Mouse (Mus musculus) kidney, embryonic 15.5 days (tissue): ENCODE results near the gene Ptpn13. TPM values are rescaled to one million over a fixed set of nuclear protein-coding genes. Genes with fewer than 3 reads are reported as not detected.

ENCODE experiments used
- ATAC-seq: fragments of 200-750 bp; cut with Nextera tagmentation; replicated peaks from 2 replicates; pipeline ENCODE4 v1.8.0; 2017; ENCODE audit warnings: moderate TSS enrichment; ENCODE audit not compliant: low FRiP score
- H3K27ac ChIP-seq: fragments of 300-500 bp; sonication (generic); 2 replicates; pipeline ENCODE4 v1.5.1; 2015; ENCODE audit warnings: mild to moderate bottlenecking, inconsistent platforms
- H3K27me3 ChIP-seq: fragments of 300-500 bp; sonication (generic); 2 replicates; pipeline ENCODE4 v1.6.1; 2015; ENCODE audit warnings: inconsistent platforms
- H3K36me3 ChIP-seq: fragments of 300-500 bp; sonication (generic); 2 replicates; pipeline ENCODE4 v1.6.1; 2015; ENCODE audit warnings: inconsistent platforms
- H3K4me1 ChIP-seq: fragments of 300-500 bp; sonication (generic); 2 replicates; pipeline ENCODE4 v1.6.1; 2015; ENCODE audit warnings: inconsistent platforms
- H3K4me2 ChIP-seq: fragments of 300-500 bp; sonication (generic); 2 replicates; pipeline ENCODE4 v1.6.1; 2015; ENCODE audit warnings: moderate library complexity, mild to moderate bottlenecking, inconsistent platforms
- H3K4me3 ChIP-seq: fragments of 300-500 bp; sonication (generic); replicated peaks from 2 replicates; pipeline ENCODE4 v1.5.1; 2015; ENCODE audit warnings: mild to moderate bottlenecking, inconsistent platforms
- H3K9ac ChIP-seq: fragments of 300-500 bp; sonication (generic); 2 replicates; pipeline ENCODE4 v1.6.1; 2015; ENCODE audit warnings: mild to moderate bottlenecking, inconsistent platforms
- H3K9me3 ChIP-seq: fragments of 300-500 bp; sonication (generic); replicated peaks from 2 replicates; pipeline ENCODE4 v1.6.1; 2016; ENCODE audit warnings: inconsistent platforms
- WGBS: fragments of 180-500 bp; shearing (Covaris S2); methylation state at CpG from one replicate; pipeline ENCODE4 v1.1.7; 2015; ENCODE audit warnings: mixed read lengths; 5-methylcytosine and 5-hydroxymethylcytosine counted together
- polyA plus RNA-seq: library from polyadenylated mRNA; unstranded; fragments of >200 nt; fragmentation: Nextera tagmentation; extraction: Ambion mirVana; gene quantifications from 2 replicates; pipeline ENCODE4 v1.2.1, GENCODE M21; 2015

Gene Ptpn13
- polyA plus RNA-seq, 1 experiment from 2014 or later, result 29.8 TPM

GRCm38 (mm10) chr5:103445383-103445782 is 20.4 kb downstream of the Ptpn13 start:
- peaks cover 10% of the 10 kb centered on the region; the same call in 1 of the 2 replicates for H3K4me1 ChIP-seq
- H3K27ac ChIP-seq, result no peak overlapping the region
- 93% methylated on average over 7 of the region's 7 CpGs for WGBS
- no peak for ATAC-seq
- H3K36me3 ChIP-seq, result no peaks in the 10 kb centered on the region
- no peak overlapping the region for H3K4me3 ChIP-seq
- no peak overlapping the region for H3K9ac ChIP-seq
- H3K9me3 ChIP-seq, result no peaks in the 10 kb centered on the region
- H3K4me2 ChIP-seq, result no peak overlapping the region
- H3K27me3 ChIP-seq, result no peaks in the 10 kb centered on the region

DNA sequence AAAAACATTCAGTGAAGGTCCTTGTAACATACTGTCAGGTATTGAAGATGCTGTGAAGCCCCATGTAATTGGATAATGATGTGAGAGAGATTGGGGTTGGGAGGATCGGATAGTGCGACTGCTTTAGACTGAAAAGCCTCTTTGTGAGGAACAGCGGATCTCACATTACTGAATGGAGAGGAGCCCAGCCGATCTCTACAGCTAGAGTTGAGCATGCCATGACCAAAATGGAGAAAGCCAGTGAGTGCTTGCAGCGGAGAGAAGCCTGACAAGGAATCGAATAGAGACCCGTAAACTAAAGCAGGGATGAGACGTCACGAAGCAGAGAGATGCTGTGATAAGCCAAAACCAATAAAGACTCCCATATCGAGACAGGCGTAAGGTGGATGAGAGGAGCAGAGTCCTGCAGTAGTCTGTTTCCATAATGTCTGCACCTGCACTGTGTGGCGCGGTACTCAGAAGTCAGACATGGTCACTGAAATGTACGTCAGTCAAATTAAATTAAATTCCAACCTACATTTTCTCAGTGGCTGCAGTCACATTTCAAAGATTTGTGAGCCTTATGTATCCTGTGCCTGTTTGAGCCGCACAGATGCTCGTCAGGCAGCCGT is 22.9 kb downstream of the Ptpn13 start:
- 77% methylated on average over 17 of the region's 17 CpGs for WGBS
- no peaks in the 10 kb centered on the region for H3K9me3 ChIP-seq
- H3K4me3 ChIP-seq, result no peak overlapping the region
- no peaks in the 10 kb centered on the region for H3K27me3 ChIP-seq
- peaks cover 5% of the 10 kb centered on the region; the same call in 1 of the 2 replicates for H3K36me3 ChIP-seq
- no peak for ATAC-seq
- H3K4me1 ChIP-seq, result no peaks in the 10 kb centered on the region
- no peak overlapping the region for H3K27ac ChIP-seq
- no peak overlapping the region for H3K9ac ChIP-seq
- no peak overlapping the region for H3K4me2 ChIP-seq

DNA sequence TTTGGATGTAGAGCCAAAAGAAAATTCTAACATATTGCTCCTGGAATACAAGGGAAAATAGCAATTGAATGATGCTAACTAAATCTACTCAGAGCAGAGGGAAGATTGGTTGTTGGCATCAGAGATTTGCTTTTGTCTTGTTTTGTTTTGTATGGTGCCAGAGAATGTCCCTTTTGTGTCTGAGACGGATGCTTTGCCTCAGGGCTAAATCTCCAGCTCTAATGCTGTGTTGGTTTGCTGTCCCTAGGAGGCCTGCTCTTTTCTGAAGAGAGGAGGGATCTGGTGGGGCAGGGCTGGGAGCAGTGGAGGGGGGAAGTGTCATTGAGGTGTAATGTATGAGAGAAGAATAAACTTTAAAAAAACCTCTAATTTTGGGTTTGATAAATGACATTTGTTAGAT is 23.5 kb downstream of the Ptpn13 start:
- 50% methylated on average over 1 of the region's 1 CpGs for WGBS
- Histone ChIP-seq H3K4me1 (no peaks in the 10 kb centered on the region), H3K27me3 (no peaks in the 10 kb centered on the region), H3K9ac (no peak overlapping the region), H3K9me3 (no peaks in the 10 kb centered on the region), H3K4me3 (no peak overlapping the region), H3K36me3 (peaks cover 5% of the 10 kb centered on the region; the same call in 1 of the 2 replicates), H3K27ac (no peak overlapping the region), H3K4me2 (no peak overlapping the region)
- ATAC-seq, result no peak

DNA sequence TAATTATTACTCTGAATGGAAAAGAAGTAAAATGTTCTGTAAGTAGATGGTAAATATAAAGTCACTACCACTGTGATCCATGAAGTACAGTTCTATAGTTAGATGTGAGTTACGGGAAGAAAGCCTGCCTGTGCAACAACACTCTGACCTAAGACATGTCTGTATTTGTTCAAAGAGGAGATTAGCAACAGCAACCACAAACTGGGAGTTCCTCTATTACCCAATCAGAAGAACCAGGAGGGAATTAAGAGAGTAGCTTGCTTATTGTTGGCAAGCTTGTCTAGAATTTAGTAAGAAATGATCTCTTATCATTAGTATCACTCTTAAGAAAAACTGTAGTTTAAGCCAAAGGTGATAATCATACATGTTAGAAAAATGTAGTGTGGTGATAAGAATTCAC is 25.7 kb downstream of the Ptpn13 start:
- Histone ChIP-seq H3K9me3 (no peaks in the 10 kb centered on the region), H3K4me1 (no peaks in the 10 kb centered on the region), H3K9ac (no peak overlapping the region), H3K4me2 (no peak overlapping the region), H3K36me3 (peaks cover 5% of the 10 kb centered on the region; the same call in 1 of the 2 replicates), H3K4me3 (no peak overlapping the region), H3K27me3 (no peaks in the 10 kb centered on the region), H3K27ac (no peak overlapping the region)
- ATAC-seq, result no peak
- WGBS, result 93% methylated on average over 1 of the region's 1 CpGs

- ATAC-seq, result no peak
- Histone ChIP-seq H3K4me3 (no peak overlapping the region), H3K4me1 (peaks cover 4% of the 10 kb centered on the region), H3K27ac (no peak overlapping the region), H3K9ac (no peak overlapping the region), H3K9me3 (no peaks in the 10 kb centered on the region), H3K27me3 (no peaks in the 10 kb centered on the region), H3K36me3 (peaks cover 5% of the 10 kb centered on the region; the same call in 1 of the 2 replicates), H3K4me2 (no peak overlapping the region)
- WGBS, result 75% methylated on average over 14 of the region's 14 CpGs
Measured at GRCm38 (mm10) chr5:103453361-103454140, 28.6 kb downstream of the Ptpn13 start.

GRCm38 (mm10) chr5:103456794-103457193 is 31.8 kb downstream of the Ptpn13 start:
- no peaks in the 10 kb centered on the region for H3K36me3 ChIP-seq
- H3K27me3 ChIP-seq, result no peaks in the 10 kb centered on the region
- no peak for ATAC-seq
- H3K9me3 ChIP-seq, result no peaks in the 10 kb centered on the region
- H3K9ac ChIP-seq, result no peak overlapping the region
- H3K4me3 ChIP-seq, result no peak overlapping the region
- peaks cover 24% of the 10 kb centered on the region for H3K4me1 ChIP-seq
- no peak overlapping the region for H3K4me2 ChIP-seq
- WGBS, result 88% methylated on average over 1 of the region's 1 CpGs
- no peak overlapping the region for H3K27ac ChIP-seq

- Histone ChIP-seq H3K9ac (no peak overlapping the region), H3K27me3 (no peaks in the 10 kb centered on the region), H3K9me3 (no peaks in the 10 kb centered on the region), H3K36me3 (no peaks in the 10 kb centered on the region; the same call in 1 of the 2 replicates), H3K4me2 (no peak overlapping the region), H3K27ac (no peak overlapping the region), H3K4me3 (no peak overlapping the region), H3K4me1 (peaks cover 24% of the 10 kb centered on the region)
- no peak for ATAC-seq
- WGBS, result 48% methylated on average over 8 of the region's 8 CpGs
Measured at GRCm38 (mm10) chr5:103458411-103458810, 33.4 kb downstream of the Ptpn13 start.

DNA sequence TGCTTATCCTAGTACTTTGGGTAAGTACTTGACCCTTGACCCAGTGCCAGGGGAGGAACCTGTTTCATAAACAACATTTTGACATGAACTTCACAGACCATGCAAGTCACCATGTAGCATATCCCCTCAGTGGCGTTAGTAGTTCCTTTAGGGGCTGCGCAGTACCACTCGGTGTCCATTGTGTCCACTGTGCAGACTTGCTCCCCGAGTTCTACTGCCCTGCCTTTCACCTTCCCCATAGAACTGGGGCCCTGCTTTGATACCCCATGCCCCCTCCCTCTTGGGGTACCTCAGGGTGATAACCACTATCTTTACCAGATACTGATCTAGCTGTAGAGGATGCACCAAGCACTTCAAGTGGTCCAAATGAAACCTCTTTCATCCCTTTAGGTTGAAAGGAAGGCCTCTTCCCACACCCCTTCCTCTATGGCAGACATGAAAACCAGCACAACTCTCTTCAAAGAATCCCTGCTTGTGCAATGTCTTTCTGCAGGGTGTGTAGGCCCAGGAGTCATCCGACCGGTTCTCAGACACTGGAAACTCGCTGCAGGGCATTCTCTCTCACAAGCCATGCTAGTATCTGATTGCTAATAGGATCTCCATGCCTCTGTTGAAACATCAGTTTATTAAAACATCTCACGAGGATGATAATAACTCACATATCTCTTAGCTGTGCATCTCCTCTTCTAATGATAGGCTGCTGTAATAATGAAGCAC is 34.1 kb downstream of the Ptpn13 start:
- peak overlapping the region; percentile 27; the same call in 1 of the 2 replicates for H3K27ac ChIP-seq
- no peaks in the 10 kb centered on the region; the same call in 1 of the 2 replicates for H3K36me3 ChIP-seq
- no peaks in the 10 kb centered on the region for H3K9me3 ChIP-seq
- ATAC-seq, result 0 out of 2 replicates have a peak, but pooled peaks have one; percentile 36
- WGBS, result 76% methylated on average over 8 of the region's 8 CpGs
- no peak overlapping the region for H3K9ac ChIP-seq
- no peaks in the 10 kb centered on the region for H3K27me3 ChIP-seq
- H3K4me2 ChIP-seq, result no peak overlapping the region
- no peak overlapping the region for H3K4me3 ChIP-seq
- H3K4me1 ChIP-seq, result peaks cover 26% of the 10 kb centered on the region

- H3K4me3 ChIP-seq, result no peak overlapping the region
- H3K4me1 ChIP-seq, result peaks cover 26% of the 10 kb centered on the region
- no peaks in the 10 kb centered on the region for H3K27me3 ChIP-seq
- H3K9me3 ChIP-seq, result no peaks in the 10 kb centered on the region
- 76% methylated on average over 6 of the region's 6 CpGs for WGBS
- no peak for ATAC-seq
- no peak overlapping the region for H3K4me2 ChIP-seq
- no peak overlapping the region for H3K27ac ChIP-seq
- H3K9ac ChIP-seq, result no peak overlapping the region
- H3K36me3 ChIP-seq, result no peaks in the 10 kb centered on the region; the same call in 1 of the 2 replicates
Measured at GRCm38 (mm10) chr5:103460903-103461302, 35.9 kb downstream of the Ptpn13 start.

DNA sequence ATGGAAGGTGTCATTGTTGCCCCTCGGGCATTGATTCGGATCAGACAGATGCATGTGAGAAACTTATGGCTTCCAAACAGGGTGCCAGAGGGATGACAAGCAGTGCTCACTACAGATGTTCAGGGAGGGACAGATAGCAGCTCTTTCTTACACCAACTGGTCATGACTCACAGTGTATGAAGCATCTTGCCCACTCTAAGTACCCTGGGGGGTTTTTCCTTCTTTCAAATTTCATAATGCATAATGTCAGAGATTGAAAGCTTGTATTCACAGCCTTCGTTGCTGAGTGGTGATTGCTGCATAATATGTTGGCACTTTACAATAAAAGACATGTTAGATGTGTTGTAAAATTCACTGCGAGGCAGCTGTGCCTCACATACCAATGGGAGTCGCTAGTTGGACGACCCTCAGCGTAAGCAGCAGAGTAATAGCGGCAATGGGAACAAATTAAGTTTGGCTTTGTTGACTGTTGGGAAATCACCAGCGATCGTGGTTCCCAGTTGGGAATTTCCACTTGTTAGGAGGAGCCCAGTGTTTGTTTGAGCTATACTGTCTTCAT is 38.7 kb downstream of the Ptpn13 start:
- Histone ChIP-seq H3K36me3 (no peaks in the 10 kb centered on the region; the same call in 1 of the 2 replicates), H3K4me3 (no peak overlapping the region), H3K4me2 (no peak overlapping the region), H3K4me1 (peaks cover 20% of the 10 kb centered on the region), H3K27ac (no peak overlapping the region), H3K9ac (no peak overlapping the region), H3K9me3 (no peaks in the 10 kb centered on the region), H3K27me3 (no peaks in the 10 kb centered on the region)
- WGBS, result 71% methylated on average over 10 of the region's 10 CpGs
- ATAC-seq, result no peak

DNA sequence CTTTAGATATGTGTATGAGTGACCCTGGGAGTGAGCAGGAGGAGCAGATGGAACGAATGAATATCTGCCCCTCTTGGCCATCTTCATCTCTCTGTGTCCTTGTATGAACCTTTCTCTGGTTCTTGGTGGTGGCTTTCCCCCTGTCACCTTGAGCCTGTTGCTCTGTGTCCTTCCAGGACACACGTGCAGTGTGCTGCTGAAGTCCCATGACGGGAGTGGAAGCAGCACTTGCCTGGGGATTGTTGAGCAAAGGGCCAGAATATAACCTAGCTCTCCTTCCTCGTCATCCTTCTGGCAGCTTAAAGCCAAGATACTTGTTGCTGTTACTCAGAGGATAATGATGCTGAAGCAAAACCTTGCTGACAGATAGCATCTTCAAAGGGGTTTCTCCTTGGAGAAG is 39.3 kb downstream of the Ptpn13 start:
- H3K4me1 ChIP-seq, result peaks cover 14% of the 10 kb centered on the region
- H3K4me3 ChIP-seq, result no peak overlapping the region
- no peak overlapping the region for H3K9ac ChIP-seq
- 77% methylated on average over 4 of the region's 4 CpGs for WGBS
- no peaks in the 10 kb centered on the region for H3K27me3 ChIP-seq
- no peaks in the 10 kb centered on the region; the same call in 1 of the 2 replicates for H3K36me3 ChIP-seq
- no peak for ATAC-seq
- 0 out of 2 replicates have a peak overlapping the region, but pooled peaks have one; percentile 4 for H3K27ac ChIP-seq
- no peak overlapping the region for H3K4me2 ChIP-seq
- no peaks in the 10 kb centered on the region for H3K9me3 ChIP-seq
